Mouse (Mus musculus): ENCODE data around the gene Dusp16. TPM values are rescaled to one million over a fixed set of nuclear protein-coding genes. Genes with fewer than 3 reads are reported as not detected.

Gene Dusp16
- polyA plus RNA-seq, 1 experiment from 2014 or later, result 10.1 TPM

DNA sequence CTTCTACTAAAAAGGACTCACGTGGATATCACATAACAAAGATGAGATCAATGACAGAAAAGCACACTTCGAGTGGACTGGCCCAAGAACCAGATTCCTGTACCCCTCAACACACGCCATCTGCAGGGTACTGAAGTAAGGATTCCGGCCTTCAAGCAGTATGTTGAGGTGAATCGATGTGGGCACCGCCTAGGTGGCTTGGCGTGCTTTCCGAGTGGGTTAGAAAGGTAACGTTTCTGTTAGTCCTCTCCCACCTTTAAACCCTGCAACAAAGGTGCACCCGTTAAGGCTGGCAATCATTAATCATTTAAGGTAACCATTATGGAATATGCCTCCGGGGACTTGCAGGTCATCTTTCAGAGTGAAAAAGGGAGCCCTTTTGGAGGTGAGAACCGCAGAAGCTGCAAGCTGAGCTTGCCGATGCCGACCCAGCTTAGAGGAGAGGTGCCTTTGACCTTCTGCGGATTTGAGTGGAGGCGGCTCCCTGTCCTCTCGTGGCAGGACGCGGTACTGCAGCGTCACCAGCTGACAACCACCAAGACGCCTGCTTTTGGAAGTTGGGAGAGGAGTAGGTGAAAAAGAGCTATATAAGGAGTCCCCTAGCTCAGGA, 1.6 kb upstream of the Dusp16 start:
- peak; percentile 66 for ATAC-seq (replicated peaks; ENCODE audit: low FRiP score, low read depth)
- 14% methylated on average over 21 of the region's 21 CpGs for WGBS

DNA sequence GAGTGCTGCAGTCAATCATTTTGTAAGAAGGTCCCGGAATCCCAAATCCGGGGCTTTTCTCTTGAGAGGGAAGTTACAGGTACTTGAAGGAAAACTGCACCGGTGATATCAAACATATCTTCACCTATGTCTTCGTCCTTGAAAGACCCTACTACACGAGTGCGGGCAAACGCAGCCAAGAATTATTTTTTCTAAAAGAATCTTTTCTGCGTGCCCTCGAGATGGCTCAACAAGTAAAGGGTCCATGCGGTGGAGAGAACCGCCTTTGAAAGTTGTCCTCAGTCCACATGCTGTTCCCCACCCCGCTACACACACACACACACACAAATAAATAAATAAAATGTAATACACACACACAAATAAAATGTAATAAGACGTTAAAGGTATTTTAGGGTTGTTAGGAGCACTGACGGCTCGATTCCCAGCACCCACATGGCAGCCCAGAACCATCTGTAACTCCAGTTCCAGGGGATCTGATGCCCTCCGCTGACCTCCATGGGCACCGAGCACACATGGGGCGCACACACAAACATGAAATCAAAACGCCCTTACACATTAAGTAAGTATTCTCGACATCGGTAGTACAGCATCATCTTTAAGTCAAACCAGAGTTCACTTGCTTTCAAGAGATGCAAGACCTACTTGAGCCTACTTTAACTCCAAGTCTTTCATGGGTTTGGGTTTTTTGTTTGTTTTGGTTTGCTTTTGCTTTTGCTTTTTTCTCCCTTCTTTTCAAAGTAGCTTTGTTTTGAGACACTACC, 801 bp upstream of the Dusp16 start:
- no peak for ATAC-seq (replicated peaks; ENCODE audit: low FRiP score, low read depth)
- peak overlapping the region; percentile 67 for H3K4me2 ChIP-seq (ENCODE audit: low read length)

More for the DNA sequence above, 1.6 kb upstream of the Dusp16 start:
- Histone ChIP-seq H3K9me3 (replicated peaks; ENCODE audit: low read length) (no peaks in the 10 kb centered on the region), H3K36me3 (ENCODE audit: insufficient read depth, low read length) (no peaks in the 10 kb centered on the region), H3K4me2 (ENCODE audit: low read length) (peak overlapping the region; percentile 30), H3K4me3 (replicated peaks; ENCODE audit: low read depth, low read length) (no peak overlapping the region), H3K9ac (ENCODE audit: low read depth, low read length) (0 out of 2 replicates have a peak overlapping the region, but pooled peaks have one; percentile 14), H3K27ac (peak overlapping the region; percentile 74), H3K27me3 (ENCODE audit: insufficient read depth, low read length) (no peaks in the 10 kb centered on the region), H3K4me1 (replicated peaks; ENCODE audit: insufficient read depth, low read length) (no peaks in the 10 kb centered on the region)
- peak; percentile 84 for TF ChIP-seq CTCF (IDR thresholded peaks at IDR 0.05; ENCODE audit: low read depth)
- peak; percentile 88 for DNase-seq (ENCODE audit: low spot score)

DNA sequence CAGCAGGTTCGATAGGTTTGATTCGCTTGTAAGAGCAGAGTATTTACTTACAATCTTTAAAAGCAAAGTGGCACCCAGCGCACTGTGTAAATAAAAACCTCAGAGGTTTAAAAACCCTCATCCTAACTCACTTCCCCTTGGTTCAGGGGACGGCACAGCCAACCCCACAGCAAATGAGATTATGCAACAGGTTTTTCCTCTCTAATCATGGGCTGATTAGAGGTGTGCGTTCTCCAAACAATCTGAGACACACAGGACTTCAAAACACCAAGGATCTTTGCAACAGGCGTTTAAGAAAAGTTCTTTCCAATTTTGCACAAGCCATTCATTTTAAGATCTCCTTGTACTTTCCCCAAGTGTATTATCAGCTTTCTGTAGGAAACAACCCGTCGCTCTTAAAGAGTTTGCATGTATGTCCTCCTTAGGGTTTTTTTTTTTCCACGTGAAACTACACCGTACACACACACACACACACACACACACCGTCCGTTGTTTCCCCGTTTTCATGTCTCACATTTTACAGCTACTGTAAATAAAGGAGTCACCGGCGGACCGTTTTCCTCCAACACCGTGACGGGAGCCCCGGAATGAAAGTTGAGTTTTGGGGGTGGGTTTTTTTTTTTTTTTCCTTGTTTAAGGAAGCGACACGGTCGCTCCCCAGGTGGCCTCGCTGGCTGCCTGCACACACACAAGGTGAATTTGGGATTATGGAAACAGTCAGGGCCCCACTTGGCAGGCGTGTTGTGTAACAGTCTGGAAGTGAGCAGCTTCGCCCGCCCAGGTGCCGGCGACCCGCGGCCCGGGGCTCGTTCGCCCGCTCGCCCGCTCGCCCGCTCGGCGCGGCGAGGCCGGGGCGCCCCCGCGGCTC, 940 bp downstream of the Dusp16 start:
- H3K4me1 ChIP-seq (replicated peaks; ENCODE audit: insufficient read depth, low read length), result no peaks in the 10 kb centered on the region; the same call in 1 of the 2 replicates
- H3K4me3 ChIP-seq (replicated peaks; ENCODE audit: low read depth, low read length), result peak overlapping the region; percentile 86
- no peak for TF ChIP-seq CTCF (IDR thresholded peaks at IDR 0.05; ENCODE audit: low read depth)
- peak overlapping the region; percentile 62 for H3K4me2 ChIP-seq (ENCODE audit: low read length)
- H3K27me3 ChIP-seq (ENCODE audit: insufficient read depth, low read length), result no peaks in the 10 kb centered on the region
- H3K9me3 ChIP-seq (replicated peaks; ENCODE audit: low read length), result no peaks in the 10 kb centered on the region
- H3K36me3 ChIP-seq (ENCODE audit: insufficient read depth, low read length), result no peaks in the 10 kb centered on the region
- no peak for ATAC-seq (replicated peaks; ENCODE audit: low FRiP score, low read depth)
- peak overlapping the region; percentile 99 for H3K9ac ChIP-seq (ENCODE audit: low read depth, low read length)
- under 1% methylated on average over 44 of the region's 46 CpGs for WGBS
- DNase-seq (ENCODE audit: low spot score), result peak; percentile 42
- peak overlapping the region; percentile 98 for H3K27ac ChIP-seq

More for the DNA sequence above, 801 bp upstream of the Dusp16 start:
- DNase-seq (ENCODE audit: low spot score), result no peak
- H3K9me3 ChIP-seq (replicated peaks; ENCODE audit: low read length), result no peaks in the 10 kb centered on the region
- H3K4me1 ChIP-seq (replicated peaks; ENCODE audit: insufficient read depth, low read length), result no peaks in the 10 kb centered on the region; the same call in 1 of the 2 replicates
- H3K9ac ChIP-seq (ENCODE audit: low read depth, low read length), result peak overlapping the region; percentile 74
- no peaks in the 10 kb centered on the region for H3K36me3 ChIP-seq (ENCODE audit: insufficient read depth, low read length)
- TF ChIP-seq CTCF (IDR thresholded peaks at IDR 0.05; ENCODE audit: low read depth), result no peak
- WGBS, result 48% methylated on average over 21 of the region's 21 CpGs
- peak overlapping the region; percentile 86 for H3K4me3 ChIP-seq (replicated peaks; ENCODE audit: low read depth, low read length)
- H3K27me3 ChIP-seq (ENCODE audit: insufficient read depth, low read length), result no peaks in the 10 kb centered on the region
- peak overlapping the region; percentile 74 for H3K27ac ChIP-seq

DNA sequence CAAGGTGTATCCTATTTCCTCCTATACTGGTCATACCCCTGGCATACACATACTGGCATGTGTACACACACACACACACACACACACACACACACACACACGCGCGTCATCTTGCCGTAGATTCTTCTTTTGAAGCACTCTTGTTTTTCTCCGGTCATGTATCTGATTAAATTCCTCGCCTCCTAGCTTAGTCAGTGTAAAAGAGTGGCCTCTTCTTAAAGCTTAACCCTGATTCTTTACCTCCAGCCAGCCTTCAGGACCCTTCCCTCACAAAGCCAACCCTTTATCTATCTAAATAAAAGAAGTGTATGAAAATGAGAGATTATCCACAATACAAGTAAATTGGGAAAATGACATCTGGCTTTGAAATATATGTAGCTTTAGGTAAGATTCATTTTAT, 3.3 kb downstream of the Dusp16 start:
- no peak for TF ChIP-seq CTCF (IDR thresholded peaks at IDR 0.05; ENCODE audit: low read depth)
- DNase-seq (ENCODE audit: low spot score), result no peak
- Histone ChIP-seq H3K36me3 (ENCODE audit: insufficient read depth, low read length) (no peaks in the 10 kb centered on the region), H3K9ac (ENCODE audit: low read depth, low read length) (no peak overlapping the region), H3K27ac (no peak overlapping the region), H3K4me2 (ENCODE audit: low read length) (no peak overlapping the region), H3K9me3 (replicated peaks; ENCODE audit: low read length) (no peaks in the 10 kb centered on the region), H3K4me3 (replicated peaks; ENCODE audit: low read depth, low read length) (no peak overlapping the region), H3K27me3 (ENCODE audit: insufficient read depth, low read length) (no peaks in the 10 kb centered on the region), H3K4me1 (replicated peaks; ENCODE audit: insufficient read depth, low read length) (no peaks in the 10 kb centered on the region; the same call in 1 of the 2 replicates)
- 80% methylated on average over 6 of the region's 6 CpGs for WGBS
- no peak for ATAC-seq (replicated peaks; ENCODE audit: low FRiP score, low read depth)

DNA sequence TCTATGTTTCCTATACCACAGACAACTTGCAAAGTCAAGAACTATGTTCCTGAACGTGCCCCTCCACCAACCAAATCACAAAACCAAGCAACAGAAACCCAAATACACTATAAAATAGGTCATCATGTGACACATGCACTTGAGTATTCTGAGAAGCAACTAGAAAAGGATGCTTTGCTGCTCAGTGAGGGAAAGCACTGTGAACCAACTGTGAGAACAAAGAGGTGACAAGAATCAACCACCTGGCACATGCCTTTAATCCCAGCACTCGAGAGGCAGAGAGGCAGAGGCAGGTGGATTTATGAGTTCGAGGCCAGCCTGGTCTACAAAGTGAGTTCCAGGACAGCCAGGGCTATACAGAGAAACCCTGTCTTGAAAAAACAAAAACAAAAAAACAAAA, 6.0 kb downstream of the Dusp16 start:
- DNase-seq (ENCODE audit: low spot score), result no peak
- TF ChIP-seq CTCF (IDR thresholded peaks at IDR 0.05; ENCODE audit: low read depth), result no peak
- H3K9ac ChIP-seq (ENCODE audit: low read depth, low read length), result no peak overlapping the region
- H3K4me3 ChIP-seq (replicated peaks; ENCODE audit: low read depth, low read length), result no peak overlapping the region
- no peaks in the 10 kb centered on the region for H3K36me3 ChIP-seq (ENCODE audit: insufficient read depth, low read length)
- WGBS, result 63% methylated on average over 3 of the region's 3 CpGs
- H3K9me3 ChIP-seq (replicated peaks; ENCODE audit: low read length), result no peaks in the 10 kb centered on the region
- no peak overlapping the region for H3K4me2 ChIP-seq (ENCODE audit: low read length)
- no peaks in the 10 kb centered on the region for H3K27me3 ChIP-seq (ENCODE audit: insufficient read depth, low read length)
- no peak overlapping the region for H3K27ac ChIP-seq
- H3K4me1 ChIP-seq (replicated peaks; ENCODE audit: insufficient read depth, low read length), result no peaks in the 10 kb centered on the region; the same call in 1 of the 2 replicates
- no peak for ATAC-seq (replicated peaks; ENCODE audit: low FRiP score, low read depth)

DNA sequence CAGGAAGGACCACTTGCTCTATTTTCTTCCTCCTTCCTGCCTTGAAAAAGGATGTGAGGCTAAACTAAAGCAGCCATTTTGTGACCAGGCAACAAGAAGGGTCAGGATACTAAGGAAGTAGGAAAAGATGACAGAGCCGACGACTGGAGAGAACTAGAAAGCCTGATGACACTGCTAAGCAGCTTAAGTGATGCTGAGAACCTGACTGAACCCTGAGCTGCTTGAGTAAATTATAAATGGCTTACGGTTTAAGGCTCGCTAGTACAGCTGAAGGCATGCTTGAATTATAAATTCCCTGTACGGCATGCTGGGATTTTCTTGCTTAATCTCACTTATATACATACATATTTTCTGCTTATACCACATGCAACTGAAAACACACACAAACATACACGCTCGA, 9.5 kb downstream of the Dusp16 start:
- no peaks in the 10 kb centered on the region for H3K4me1 ChIP-seq (replicated peaks; ENCODE audit: insufficient read depth, low read length)
- H3K36me3 ChIP-seq (ENCODE audit: insufficient read depth, low read length), result no peaks in the 10 kb centered on the region
- H3K27ac ChIP-seq, result no peak overlapping the region
- ATAC-seq (replicated peaks; ENCODE audit: low FRiP score, low read depth) (no peak), DNase-seq (ENCODE audit: low spot score) (no peak)
- no peak for TF ChIP-seq CTCF (IDR thresholded peaks at IDR 0.05; ENCODE audit: low read depth)
- H3K9ac ChIP-seq (ENCODE audit: low read depth, low read length), result no peak overlapping the region
- 95% methylated on average over 7 of the region's 7 CpGs for WGBS
- no peak overlapping the region for H3K4me2 ChIP-seq (ENCODE audit: low read length)
- no peaks in the 10 kb centered on the region for H3K27me3 ChIP-seq (ENCODE audit: insufficient read depth, low read length)
- no peaks in the 10 kb centered on the region for H3K9me3 ChIP-seq (replicated peaks; ENCODE audit: low read length)
- H3K4me3 ChIP-seq (replicated peaks; ENCODE audit: low read depth, low read length), result no peak overlapping the region

Data from kidney, postnatal 0 days (tissue).